Mouse (Mus musculus) spleen, postnatal 4 days (tissue): ENCODE results near the gene Tbc1d22a.

Experiments used
- DNase-seq, 2 experiments: peaks; one replicate each; pipeline ENCODE4 v3.0.0; 2022; ENCODE audit warnings: low spot score in 2 of 2

The Tbc1d22a gene

DNA sequence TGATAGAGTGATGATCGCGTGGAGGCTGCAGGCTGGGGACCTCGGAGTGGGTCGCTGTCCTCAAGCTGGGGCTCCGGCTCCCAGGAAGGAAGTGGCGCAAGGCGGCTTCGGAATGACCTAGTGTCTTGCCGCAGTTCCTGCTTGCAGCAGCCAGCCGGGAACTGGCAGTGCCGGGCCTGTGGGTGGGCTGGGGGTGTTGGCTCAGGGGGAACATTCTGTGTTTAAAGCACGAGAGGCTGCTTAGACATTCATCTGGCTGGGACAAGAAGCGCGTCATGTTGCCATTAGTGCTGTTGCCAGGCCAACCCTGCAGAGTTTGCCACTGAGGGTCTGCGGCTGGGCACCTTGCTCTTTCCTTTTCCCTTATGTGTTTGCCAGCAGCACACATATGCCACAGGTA is 63.2 kb downstream of the Tbc1d22a start:
- DNase-seq = no peak

DNA sequence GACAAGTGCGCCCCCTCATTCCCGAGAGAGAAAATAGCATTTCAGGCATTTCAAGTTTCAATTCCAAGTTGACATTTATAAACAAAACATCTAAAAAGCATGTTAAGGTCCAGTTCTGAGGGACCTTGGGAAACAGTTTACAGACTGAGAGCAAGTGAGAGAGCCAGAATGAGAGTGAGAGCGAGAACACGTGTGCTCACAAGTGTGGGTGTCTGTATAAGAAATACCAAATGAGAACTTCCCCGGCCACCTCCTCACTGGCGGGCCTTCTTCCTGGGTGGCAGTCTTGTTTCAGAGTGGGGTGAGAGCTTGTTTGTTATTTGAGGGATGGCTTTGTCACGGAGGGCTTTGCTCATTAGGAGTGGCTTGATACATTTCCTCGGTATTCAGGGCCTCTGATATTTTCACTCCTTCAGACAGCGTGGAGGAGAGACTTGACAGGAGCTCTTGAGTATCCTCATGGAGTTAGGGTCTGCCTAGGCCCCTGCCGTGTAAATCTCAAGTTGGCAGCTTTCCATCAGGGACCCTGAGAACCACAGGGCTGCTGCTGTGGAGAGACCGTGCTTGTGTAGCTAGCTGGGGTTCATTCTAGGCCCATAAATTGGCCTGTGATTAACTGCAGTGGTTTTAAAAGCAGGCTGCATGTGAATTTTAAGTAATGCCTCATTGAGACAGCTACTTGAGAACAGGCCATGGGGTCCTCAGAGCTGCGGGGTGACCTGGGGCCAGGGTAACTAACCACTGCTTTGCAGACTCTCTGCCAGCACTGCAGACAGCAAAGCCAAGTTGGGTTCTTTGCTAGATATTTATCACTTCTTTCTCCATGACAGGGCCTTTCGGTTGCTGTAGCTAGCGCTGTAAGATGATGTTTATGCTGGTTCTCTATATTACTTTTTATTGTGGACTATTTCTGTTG is 65.1 kb downstream of the Tbc1d22a start:
- no peak for DNase-seq

DNA sequence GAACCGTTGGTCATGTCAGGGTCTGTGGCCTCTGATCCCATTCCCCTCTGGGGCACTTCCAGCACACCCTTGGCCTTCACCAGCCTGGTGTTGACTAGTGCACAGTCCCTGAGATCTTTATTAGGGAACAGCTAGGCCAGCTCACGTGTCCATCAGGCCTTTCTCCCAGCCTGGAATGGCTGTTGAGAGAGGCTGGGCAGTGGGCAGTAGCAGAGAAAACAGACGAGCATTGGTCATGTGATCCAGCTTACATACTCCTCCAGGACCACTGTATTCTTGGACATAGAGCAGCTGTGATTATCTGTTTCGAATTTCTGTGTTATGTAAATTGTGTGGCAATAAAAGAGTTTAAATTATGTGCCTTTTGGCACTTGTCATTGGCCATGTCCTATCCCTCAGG is 65.9 kb downstream of the Tbc1d22a start:
- DNase-seq = no peak

DNA sequence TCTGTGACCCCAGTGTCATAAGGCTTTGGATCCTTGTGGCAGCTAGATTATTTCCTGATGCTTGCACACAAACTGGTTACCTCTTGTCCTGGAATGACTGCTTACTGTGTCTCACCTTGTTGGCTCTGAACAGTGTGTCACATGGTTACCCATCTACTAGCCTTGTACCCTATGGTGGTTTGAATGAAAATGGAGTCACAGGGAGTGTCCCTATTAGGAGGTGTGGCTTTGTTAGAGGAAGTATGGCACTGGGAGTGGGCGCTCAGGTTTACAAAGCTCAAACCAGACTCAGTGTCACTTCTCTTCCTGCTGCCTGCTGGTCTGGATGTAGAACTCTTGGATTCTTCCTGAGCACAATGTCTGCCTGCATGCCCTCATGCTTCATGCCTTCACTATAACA is 69.0 kb downstream of the Tbc1d22a start:
- DNase-seq = no peak

DNA sequence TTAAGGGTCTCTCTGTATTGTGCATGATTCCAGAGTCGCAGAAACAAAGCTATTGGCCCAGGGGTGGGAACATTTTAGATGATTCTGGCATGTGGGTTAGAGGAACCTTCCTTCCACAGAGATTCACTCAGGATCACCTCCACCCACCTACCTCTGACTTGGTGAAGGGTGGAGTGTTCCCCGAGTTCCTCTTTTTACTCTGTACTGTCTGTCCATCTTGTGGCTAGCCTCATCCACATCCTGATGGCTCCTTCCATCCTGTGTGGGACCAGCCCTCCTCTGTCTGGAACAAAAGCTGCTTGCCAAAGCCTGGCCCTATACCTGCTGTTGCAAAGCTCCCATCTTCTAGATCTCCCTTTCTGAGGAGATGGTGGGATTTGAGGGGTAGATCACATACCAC is 71.0 kb downstream of the Tbc1d22a start:
- DNase-seq = no peak

DNA sequence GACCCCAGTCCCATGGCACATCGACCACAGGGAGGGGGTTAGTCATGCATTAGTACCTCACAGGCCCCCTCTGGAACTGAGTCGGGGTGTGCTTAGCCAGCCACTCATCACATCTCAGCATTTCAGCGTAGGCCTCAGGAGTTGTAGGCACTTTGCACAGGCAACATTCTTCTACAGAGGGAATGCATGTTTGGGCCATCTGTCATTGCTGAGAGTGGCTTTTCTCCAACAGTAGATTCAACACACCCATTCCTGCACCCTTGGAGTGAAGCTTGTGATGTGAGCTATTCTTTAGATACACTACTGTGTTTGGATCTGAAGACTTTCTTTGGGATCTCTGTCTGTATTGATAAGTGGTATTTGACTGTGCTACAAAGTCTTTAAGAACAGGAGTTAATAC is 75.8 kb downstream of the Tbc1d22a start:
- no peak for DNase-seq

DNA sequence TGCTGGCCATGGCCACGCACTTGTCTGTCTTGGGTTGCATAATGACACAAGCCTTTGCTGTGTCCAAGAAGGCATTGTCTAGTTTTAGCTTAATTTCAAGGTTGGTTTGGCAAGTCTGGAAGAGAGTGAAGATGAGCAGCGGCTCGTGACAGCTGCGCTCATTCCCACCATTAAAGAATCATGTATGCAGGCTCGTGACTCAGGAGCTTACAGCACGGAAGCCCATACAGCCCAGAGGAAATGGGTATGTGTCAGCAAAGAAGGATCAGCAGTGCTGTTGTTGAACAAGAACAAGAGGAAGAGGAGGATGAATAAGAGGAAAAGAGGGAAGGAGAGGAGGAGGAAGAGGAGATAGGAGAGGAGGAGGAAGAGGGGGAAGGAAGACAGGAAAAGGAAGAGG is 78.0 kb downstream of the Tbc1d22a start:
- DNase-seq = no peak

DNA sequence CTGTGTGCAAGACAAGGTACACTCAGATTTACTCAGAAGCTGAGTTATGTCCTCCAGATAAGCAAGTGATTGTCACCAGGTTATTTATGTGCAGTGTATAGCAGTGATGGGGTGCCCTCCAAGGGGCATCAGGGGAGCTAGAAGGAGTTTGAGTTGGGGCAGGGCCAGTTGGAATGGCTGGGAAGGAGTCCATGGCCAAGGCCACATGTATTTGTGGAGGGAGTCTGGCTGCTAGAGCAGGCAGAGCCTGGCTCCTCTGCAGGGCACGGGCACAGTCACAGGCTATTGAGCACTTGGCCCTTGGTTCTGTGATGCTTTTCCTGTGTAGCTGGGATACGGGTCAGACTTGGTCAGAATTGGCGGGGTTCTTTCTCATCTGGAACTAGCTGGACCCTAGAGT is 80.2 kb downstream of the Tbc1d22a start:
- DNase-seq = no peak

DNA sequence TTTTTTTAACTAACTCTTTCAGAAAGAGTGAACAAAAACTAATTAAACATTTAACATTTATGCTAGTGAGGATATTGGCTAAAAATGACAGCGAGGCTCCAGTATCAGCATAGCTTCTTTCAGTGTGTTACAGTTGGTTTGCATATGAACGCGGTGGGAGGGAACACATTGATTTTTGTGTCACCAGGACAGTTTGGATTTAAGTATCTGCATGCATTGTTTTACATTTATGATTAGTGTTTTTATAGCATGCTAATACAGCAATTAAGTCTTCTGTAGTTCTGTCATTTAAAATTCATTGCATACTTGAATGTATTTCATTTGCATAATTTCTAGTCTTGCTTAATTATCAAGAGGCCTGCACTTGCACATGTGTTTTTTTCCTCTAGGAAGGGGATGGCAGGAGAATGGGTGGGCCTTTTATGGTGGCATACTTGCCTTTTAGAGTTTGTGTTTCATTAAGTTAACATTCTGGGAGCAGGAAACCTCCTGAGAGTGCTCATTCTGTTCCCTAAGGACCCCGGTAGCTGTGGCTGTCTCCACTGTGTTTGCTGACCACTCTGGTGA is 81.5 kb downstream of the Tbc1d22a start:
- no peak for DNase-seq

DNA sequence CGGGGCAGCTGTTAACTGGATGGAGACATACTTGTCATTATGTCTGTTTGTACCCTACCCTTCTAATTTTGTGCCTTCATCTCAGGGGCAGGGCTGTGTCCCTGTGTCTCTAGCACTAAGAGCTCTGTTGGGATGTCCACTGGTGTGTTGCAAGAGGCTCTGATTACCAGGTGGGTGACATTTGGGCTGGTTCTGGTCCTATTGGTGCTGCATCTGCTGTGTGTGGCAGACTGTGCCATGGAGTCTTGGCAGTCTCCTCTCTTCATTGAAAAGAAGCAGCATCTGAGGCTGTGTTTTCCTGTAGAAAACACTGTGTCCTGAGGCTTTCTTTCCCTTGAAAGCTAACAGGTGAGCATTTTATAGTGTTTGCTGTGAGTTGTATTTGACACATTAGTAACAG is 83.0 kb downstream of the Tbc1d22a start:
- DNase-seq = no peak

DNA sequence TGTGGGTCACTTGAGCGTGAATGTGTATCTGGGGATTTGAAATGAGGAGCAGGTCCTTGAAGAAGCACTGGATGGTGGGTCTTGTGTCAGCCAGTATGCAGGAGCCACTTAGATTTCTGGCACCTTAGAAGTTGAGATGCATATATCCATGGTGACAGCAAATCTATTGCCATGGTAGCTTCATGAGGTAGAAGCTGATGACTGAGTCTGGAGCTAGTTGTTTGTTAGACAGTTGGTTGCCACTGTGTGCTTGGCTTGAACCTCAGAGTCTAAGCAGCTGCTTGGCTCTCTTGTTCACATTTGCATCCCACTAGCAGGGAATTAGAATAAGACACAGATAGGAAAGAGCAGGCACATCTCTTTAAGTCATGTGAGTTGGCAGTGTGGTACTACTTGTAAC is 89.6 kb downstream of the Tbc1d22a start:
- no peak for DNase-seq

DNA sequence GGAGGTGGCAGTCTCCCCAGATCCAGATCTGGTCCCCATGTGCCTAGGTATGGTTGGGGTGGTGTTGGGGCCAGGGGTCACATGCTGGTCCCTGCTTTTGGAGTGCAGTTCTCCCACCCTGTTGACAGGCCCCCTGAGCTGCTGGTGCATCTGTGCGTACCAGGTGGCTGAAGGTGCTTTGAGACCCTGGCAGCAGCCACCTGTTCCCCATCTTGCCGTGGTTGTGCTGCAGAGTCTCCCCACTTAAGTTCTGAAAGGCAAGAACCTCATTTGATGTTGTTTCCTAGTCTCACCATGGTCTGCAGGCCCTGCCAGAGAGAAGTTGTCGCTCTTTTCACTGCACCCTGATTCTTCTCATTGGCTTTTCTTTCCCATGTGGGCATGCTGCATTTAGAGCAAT is 90.6 kb downstream of the Tbc1d22a start:
- no peak for DNase-seq

DNA sequence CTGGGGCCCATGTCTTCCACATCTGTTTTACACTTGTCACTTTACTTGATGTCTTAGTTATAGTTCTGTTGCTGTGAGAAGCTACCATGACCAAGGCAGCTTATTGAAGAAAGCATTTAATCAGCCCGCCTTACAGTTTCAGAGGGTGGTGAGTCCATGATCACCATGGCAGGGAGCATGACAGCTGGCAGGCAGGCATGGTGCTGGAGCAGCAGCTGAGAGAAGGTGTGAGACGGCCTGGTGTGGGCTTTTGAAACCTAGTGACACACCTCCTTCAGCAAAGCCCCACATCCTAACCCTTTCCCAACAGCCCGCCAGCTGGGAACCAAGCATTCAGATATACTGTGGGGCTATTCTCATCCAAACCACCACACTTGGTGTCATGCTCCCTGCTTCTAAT is 91.0 kb downstream of the Tbc1d22a start:
- DNase-seq = no peak

DNA sequence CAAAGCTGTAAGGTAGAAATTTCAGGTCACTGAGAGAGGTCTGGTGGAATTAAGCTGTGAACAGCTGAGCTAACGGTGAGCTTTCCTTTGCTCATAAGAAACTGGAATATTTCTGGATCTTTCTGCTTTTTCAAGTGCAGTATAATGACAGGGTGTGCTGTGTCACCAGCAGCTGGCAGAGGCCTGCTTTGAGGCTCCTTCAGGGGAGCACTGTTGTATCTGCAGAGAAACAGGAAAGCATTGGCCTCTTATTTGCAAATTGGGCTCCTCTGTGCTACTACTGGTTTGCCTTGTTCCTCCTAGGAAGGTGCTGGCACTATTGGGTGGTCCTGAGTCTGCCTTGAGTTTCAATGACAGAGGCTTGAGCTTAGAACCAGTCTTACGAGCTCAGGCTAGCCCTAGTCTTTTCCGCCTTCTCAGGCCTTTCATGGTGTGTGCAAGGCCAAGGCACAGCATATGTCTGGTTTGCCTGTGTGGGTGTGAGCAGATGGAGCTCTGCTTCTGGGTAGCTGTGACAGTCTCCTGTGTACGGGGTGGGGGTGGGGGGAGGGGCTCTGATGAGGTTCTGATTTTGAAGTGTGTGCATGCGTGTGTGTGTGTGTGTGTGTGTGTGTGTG is 95.1 kb downstream of the Tbc1d22a start:
- no peak for DNase-seq

DNA sequence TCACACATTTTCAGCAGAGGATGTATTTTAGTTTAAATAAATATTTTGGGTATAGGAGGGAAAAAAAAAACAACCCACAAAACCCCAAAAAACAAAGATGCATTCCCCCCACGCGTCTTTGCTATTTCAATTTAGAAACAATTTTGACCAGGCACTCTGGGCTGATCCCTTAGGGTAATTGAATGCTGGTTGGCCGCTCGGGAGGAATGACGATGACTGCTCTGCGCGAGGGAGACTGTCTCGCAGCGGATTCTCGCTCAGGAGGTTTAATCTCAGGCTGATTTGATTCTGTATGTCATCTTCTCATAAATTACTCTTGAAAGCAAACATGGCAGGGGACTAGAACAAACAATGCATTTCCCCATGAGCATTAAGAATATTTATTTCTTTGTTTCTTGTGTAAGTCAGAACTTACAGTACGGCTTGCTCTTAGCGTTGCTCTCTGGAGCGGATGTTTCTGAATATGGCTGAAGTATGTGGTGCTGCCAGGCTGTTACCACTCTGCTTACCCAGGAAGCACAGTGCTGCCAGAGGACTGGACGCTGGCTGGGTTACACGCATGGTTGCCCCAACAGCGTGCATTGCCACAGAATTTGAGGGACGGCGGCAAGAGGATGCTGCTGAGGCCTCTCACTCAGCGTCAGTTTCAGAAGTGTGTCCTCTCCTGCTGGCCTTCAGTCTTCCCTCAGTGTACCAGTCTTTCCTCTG is 106.7 kb downstream of the Tbc1d22a start:
- DNase-seq = no peak

DNA sequence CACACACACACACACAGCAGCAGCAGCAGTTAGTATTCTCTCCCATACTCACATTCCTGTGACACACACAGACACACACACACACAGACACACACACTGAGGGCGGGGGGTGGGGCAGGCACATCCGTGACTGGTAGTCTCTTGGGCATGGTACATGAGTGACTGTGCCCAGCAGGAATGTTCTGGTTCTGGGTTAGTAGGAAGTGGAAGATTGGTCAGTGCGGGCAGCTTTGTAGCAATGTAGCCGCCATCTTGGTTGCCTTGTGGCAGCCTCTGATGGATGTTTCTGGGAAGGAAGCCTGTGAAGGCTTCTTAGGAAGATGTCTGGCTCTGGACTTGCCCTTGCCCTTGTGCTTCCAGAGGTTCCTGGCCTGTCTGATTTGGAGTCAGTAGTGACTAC is 112.1 kb downstream of the Tbc1d22a start:
- no peak for DNase-seq

DNA sequence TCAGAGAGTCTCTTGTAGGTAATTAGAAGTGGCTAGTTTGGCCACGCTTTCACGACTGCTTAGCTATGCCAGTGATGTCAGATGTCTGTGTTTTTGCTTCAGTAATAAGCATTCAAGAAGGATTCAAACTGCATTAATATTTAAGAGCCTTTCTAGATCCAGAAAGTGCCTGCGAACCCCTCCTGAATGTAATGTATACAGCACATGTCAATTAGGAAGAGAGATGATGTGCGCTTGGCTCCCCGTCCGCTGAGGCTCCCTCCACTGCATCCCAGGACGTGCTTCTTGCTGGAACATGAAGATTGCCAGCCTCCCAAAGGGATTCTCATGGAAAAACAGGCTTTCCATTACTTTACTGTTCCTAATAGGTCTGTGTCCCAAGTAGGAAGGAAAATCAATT is 115.7 kb downstream of the Tbc1d22a start:
- no peak for DNase-seq

DNA sequence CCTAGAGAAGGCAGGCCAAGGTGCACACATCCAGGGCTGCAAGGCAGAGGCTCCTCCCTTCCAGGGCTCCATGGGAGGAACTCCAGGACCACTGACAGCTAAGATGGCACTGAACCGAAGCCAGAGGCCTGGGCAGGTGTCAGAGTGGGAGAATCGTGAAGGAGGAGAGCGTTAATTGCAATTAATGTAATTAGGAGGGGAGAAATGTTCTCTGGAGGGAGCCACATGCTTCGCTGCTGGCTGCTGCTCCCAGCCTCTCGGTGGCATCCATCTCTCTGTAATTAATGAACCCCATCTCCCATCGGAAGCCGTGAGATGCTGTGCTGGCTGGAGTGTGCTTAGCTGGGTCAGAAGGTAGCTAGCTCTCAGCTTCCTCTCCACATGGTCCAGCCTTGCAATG is 116.2 kb downstream of the Tbc1d22a start:
- no peak for DNase-seq

DNA sequence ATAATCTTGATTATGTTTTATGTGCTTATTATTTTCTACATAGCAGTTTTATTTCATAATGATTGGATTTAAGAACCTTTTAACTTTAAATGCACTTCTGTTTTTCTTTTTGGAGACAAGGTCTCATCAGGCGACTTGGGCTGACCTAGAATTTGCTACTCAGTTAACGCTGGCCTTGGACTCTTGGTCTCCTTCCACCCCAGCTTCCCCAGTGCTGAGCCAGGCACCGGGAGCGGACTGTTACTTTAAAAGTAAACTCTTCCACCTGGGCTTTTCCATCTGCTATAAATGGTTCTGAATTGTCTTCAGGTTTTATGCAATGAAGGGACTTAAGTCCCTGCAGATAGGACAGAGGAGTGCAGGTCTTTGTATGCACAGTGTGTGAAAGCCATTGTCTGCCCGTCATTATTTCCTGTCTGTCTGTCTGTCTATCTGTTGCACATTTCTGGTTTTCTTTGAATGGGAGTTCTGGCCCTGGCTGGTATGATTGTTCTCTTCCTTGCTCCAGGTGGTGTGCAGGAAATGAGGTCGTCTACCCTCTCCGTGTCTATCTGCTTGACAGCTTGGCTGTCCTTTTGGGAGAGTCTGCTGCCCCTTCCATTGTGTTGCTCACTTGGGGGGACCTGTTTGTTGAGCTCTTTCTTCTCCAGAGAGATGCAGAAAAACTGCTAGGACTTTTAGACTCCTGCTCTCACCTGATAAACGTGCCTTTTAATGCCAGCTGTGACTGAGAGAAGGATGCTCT is 117.4 kb downstream of the Tbc1d22a start:
- DNase-seq = no peak

DNA sequence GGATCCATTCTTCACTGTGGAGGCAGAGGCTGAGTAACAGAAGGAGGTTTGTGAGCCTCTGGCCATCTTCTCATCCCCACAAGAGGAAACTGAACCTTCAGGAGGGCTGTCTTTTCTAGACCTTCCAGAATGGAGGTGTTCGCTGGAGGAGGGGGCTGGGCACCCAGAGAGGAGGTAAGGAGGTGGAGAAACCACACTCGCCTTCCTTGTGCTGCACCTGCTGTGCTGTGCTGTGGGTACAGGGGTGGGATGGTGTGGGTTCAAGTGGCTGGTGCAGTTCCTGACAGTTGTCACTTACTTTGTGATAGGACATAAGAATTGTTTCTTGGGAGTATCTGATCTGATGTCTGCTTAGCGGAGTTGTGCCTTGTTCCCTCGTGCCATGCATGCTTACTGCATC is 118.9 kb downstream of the Tbc1d22a start:
- no peak for DNase-seq

DNA sequence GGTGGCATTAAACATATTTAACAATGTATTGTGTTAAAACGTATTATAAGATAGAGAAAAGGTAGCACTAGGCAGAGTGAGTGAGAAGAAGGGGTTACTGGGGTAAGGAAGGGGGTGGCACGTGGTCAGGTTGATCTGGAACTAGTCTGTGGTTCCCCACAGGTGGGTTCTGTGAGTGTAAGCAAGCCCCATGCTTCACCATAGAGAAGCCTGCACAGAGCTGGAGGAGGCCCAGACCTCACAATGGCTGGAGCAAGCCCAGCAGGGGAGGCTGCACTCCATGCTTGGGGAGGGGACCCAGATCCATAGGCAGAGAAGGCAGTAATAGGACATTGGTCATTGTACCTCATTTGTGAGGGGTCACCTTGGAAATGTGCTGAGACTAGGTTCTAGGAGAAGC is 119.3 kb downstream of the Tbc1d22a start:
- no peak for DNase-seq

DNA sequence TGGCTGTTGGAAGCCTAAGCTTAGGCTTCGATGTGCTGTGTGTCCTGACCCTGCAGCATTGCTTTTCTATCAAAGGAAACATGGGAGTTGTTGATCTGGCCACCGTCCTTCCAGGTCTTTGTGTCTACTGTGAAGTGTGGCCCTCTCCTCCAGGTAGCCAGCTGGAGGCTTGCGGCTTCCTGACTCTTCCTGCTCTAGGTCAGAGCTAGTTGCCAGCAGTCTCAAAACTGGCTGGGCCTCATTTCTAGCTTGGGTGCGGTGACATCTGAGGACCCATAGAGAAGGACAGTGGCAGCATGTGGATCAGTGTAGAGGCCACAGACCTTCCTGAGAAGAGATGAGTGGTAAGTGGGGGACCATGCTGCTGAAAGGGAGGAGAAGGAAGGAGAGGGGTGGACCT is 120.0 kb downstream of the Tbc1d22a start:
- DNase-seq = no peak
